Mouse (Mus musculus) myocyte (in vitro differentiated cells): ENCODE results near the gene Mfap2.

Experiments
- CEBPB ChIP-seq: IDR thresholded peaks from 2 replicates; pipeline ENCODE4 v1.6.1; 2011; ENCODE audit warnings: mild to moderate bottlenecking, moderate library complexity; ENCODE audit not compliant: poor library complexity, insufficient read depth, severe bottlenecking
- E2F4 ChIP-seq: IDR thresholded peaks from one replicate; pipeline ENCODE4 v1.6.1; 2011; ENCODE audit warnings: mild to moderate bottlenecking, control low read depth, moderate library complexity; ENCODE audit not compliant: insufficient read depth
- MYOG ChIP-seq, 3 experiments: IDR thresholded peaks; one replicate each; pipeline ENCODE4 v1.6.1; 2011; ENCODE audit warnings: control low read depth in 2 of 3, low read depth in 2 of 3, mild to moderate bottlenecking in 2 of 3; ENCODE audit not compliant: insufficient read length in 2 of 3, control insufficient read depth in 1 of 3, insufficient read depth in 1 of 3
- POLR2A ChIP-seq: IDR thresholded peaks from one replicate; pipeline ENCODE4 v1.6.1; 2011; ENCODE audit warnings: low read depth, mild to moderate bottlenecking, control low read depth, moderate library complexity; ENCODE audit not compliant: insufficient read length
- POLR2AphosphoS2 ChIP-seq: IDR thresholded peaks from one replicate; pipeline ENCODE4 v1.6.1; 2011; ENCODE audit warnings: low read depth, control low read depth; ENCODE audit not compliant: insufficient read length
- TCF12 ChIP-seq: IDR thresholded peaks from one replicate; pipeline ENCODE4 v1.6.1; 2011; ENCODE audit warnings: mild to moderate bottlenecking, control low read depth; ENCODE audit not compliant: poor library complexity, insufficient read depth, severe bottlenecking
- TCF3 ChIP-seq: IDR thresholded peaks from one replicate; pipeline ENCODE4 v1.6.1; 2011; ENCODE audit warnings: low read depth, control low read depth; ENCODE audit not compliant: insufficient read length
- USF1 ChIP-seq: IDR thresholded peaks from one replicate; pipeline ENCODE4 v1.6.1; 2011; ENCODE audit warnings: low read depth, mild to moderate bottlenecking, control low read depth, moderate library complexity

DNA sequence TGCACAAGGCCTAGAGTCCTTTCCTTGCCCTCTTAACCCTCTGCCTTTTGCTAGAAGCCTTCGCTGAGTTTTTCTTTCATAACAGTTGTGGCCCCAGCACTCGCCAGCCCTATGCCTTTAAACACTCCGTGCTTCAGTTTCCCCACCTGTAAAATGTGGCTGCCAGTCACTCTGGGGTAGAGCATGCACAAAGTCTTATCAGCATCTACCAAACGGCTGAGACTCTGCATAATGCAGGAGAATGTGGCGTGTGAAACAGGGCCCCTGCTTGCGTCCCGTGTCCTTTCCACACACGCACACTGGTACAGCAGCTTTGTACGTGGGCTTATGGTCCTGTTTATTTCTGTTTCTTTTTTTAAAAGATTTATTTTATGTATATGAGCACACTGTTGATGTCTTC lies 13.4 kb upstream of the Mfap2 start:
- TF ChIP-seq POLR2A = no peak
- TF ChIP-seq E2F4 = no peak
- TF ChIP-seq CEBPB = no peak
- no peak for TF ChIP-seq MYOG (IDR thresholded peaks at IDR 0.05; ENCODE audit: control insufficient read depth in 1 of 3, insufficient read depth in 1 of 3, insufficient read length in 2 of 3, low read depth in 2 of 3)
- no peak for TF ChIP-seq TCF3
- no peak for TF ChIP-seq TCF12
- no peak for TF ChIP-seq POLR2AphosphoS2
- TF ChIP-seq USF1 = no peak
